Mouse (Mus musculus): ENCODE results near the gene Acvr2b. TPM values are rescaled to one million over a fixed set of nuclear protein-coding genes. Genes with fewer than 3 reads are reported as not detected.

Acvr2b gene
- polyA plus RNA-seq, 1 experiment: 32.1 TPM

DNA sequence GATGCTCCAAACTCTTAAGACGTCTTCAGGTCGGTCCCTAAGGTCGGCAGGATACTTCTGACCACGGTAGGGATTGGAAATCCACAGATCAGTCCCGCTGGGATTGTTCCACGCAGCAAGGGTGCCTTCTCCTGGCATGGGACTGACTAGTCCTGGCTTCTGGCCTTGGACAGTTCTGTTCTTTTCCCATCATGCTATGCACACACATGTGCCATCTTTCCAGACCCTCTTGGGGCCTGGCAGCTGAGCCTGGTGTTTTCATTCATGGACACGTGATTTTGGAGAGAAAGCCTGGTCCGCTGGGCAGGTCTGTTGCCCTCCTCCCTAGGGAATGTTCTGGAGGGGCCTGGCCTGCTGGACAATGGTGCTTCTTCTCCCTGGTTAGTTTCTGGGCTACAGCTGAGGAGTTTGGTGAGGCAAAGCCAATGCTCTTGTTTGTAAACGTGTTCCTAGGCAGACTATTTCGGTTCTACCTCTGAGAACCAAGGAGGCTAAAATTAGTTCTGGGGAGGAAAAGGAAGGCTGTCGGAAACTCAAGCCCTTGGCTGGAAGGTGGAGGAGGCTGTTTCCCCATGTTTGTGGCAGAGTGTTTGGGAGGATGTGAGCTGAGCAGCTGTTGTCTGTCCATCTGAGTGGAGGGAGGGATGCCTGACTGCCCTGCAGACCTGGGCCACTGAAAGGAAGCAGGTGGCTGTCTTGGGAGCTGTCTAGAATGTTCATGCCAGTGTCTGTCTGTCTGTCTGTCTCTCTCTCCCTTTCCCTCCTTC, 7.2 kb downstream of the Acvr2b start:
- no peak for DNase-seq (ENCODE audit: low read depth)
- TF ChIP-seq POLR2A (IDR thresholded peaks at IDR 0.05; ENCODE audit: borderline replicate concordance, extremely low read depth, insufficient read depth, insufficient read length, poor library complexity, severe bottlenecking): no peak
- TF ChIP-seq CTCF (IDR thresholded peaks at IDR 0.05; ENCODE audit: borderline replicate concordance, extremely low read depth, insufficient read depth, insufficient read length): no peak

DNA sequence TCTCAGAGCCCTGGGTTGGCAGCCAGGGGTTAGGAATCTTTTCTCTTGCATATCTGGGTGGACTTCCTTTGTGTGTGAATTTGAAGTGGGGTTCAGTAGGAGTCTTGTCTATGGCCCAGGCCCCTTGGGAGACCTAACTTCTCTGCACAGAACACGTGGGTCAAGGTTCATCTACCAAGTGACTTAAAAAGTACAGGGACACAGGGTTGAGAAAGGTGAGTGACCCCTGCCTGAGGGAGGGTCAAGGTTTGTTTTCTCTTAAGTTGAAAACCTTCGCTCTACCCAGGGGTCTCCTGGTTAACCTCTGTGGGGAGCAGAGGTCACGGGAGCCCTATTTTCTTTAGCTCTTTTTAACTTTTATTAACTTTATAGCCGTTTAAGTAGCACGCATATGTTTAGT, 7.9 kb downstream of the Acvr2b start:
- DNase-seq (ENCODE audit: low read depth): no peak
- TF ChIP-seq POLR2A (IDR thresholded peaks at IDR 0.05; ENCODE audit: borderline replicate concordance, extremely low read depth, insufficient read depth, insufficient read length, poor library complexity, severe bottlenecking) (no peak), CTCF (IDR thresholded peaks at IDR 0.05; ENCODE audit: borderline replicate concordance, extremely low read depth, insufficient read depth, insufficient read length) (no peak)

DNA sequence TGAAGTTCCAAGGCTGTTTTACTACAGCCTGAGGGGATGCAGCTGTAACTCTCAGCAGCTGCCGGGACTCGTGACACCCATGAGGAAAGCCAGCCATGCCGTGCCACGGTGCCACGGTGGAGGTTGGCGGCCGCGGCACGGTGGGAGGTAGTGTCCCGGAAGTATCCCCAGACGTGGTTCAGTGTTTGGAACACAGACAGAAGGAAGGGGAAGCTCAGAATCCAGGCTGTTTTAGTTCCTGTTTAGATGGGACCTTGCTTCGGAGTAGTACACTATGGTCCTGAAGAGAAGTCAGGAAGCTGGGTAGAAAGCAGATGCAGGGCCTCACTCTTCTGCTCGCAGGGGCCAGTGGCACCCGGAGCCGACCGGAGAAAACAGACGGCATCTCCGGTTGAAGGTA, 16.1 kb downstream of the Acvr2b start:
- TF ChIP-seq CTCF (IDR thresholded peaks at IDR 0.05; ENCODE audit: borderline replicate concordance, extremely low read depth, insufficient read depth, insufficient read length) (no peak), POLR2A (IDR thresholded peaks at IDR 0.05; ENCODE audit: borderline replicate concordance, extremely low read depth, insufficient read depth, insufficient read length, poor library complexity, severe bottlenecking) (no peak)
- no peak for DNase-seq (ENCODE audit: low read depth)

DNA sequence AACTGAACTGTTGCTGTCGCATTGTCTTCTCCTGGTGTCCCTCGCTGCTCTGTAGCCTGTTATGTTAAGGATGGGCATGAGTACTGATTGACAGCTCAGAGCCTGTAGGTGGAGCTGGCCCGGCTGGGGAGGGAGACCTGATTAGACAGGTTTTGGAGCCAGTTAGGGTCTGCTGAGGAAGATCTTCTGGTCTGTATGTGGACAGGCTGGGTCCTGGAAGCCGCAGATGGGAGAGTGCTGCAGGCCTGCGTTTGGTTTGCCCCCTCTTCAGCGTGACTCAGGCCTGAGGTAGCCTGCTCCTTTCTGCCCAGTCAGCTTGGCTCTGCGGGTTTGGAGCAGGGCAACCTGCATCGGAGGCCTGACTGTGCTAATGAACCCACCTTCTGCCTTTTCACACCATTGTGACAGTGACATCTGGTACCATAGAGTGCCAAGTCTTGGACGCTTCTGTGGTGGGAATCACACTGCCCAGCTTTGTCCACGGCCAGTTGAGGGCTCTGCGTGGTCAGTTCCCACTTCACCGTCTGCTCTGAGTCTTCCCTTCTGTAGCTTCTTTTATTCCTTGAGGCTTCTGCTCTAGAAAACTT, 18.0 kb downstream of the Acvr2b start:
- DNase-seq (ENCODE audit: low read depth): no peak
- TF ChIP-seq POLR2A (IDR thresholded peaks at IDR 0.05; ENCODE audit: borderline replicate concordance, extremely low read depth, insufficient read depth, insufficient read length, poor library complexity, severe bottlenecking) (no peak), CTCF (IDR thresholded peaks at IDR 0.05; ENCODE audit: borderline replicate concordance, extremely low read depth, insufficient read depth, insufficient read length) (no peak)

DNA sequence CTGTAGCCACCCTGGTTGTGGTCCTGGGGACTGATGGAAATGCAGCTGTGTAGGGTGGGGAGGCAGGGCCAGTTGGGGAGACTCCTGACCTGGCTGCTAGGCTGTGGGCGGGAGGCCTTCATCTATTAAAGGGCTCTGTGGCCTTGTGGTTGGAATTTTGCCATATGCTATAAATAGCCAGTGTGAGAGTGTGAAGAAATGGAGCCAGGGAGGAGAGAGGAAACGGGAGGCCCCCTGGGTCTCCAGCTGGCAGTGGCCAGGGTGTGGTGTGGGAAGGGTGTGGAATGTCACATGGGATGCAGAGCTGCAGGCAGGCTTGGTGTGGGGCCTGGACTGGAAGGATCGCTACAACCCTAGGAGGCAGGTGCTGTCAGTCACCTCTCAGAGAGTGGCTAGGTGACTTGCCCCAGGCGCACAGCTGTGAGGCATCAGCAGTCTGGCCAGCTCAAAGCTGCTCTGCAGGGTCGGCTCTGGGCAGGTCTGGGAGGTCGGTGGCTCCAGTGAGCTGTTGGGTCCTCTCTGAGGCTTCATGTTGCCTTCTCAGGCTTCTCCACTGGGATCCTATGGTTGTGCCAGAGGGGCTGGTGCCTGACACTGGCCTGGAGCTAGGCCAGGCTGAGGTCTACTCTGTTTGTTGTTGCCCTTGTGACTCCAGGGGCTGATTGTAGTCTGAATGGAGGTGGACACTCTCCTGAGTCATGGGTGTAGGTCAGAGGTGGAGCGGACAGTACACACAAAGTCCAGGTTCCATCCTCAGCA, 23.5 kb downstream of the Acvr2b start:
- no peak for TF ChIP-seq POLR2A (IDR thresholded peaks at IDR 0.05; ENCODE audit: borderline replicate concordance, extremely low read depth, insufficient read depth, insufficient read length, poor library complexity, severe bottlenecking)
- TF ChIP-seq CTCF (IDR thresholded peaks at IDR 0.05; ENCODE audit: borderline replicate concordance, extremely low read depth, insufficient read depth, insufficient read length): no peak
- DNase-seq (ENCODE audit: low read depth): peak; percentile 69

DNA sequence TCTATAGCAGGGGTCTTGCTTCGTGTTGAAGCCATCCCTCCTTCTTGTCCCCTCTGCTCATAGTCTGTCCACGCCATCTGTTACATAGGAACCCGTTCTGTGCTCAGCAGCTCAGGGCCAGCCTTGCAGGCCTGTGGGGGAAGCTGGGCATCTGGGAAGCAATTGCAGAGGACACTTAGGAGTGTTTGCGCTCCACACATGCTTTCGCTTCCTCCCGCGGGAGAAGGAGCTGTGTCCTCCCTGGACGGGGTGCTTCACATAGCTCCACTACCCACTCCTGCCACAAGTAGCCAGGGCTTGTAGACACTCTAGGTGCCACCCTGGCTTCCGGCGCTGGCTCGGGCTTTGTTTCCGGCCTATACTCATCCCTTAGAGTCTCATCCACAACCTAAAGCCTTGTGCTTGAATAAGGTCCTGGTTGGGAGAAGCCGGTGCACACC, 24.1 kb downstream of the Acvr2b start:
- DNase-seq (ENCODE audit: low read depth): no peak
- no peak for TF ChIP-seq CTCF (IDR thresholded peaks at IDR 0.05; ENCODE audit: borderline replicate concordance, extremely low read depth, insufficient read depth, insufficient read length)
- no peak for TF ChIP-seq POLR2A (IDR thresholded peaks at IDR 0.05; ENCODE audit: borderline replicate concordance, extremely low read depth, insufficient read depth, insufficient read length, poor library complexity, severe bottlenecking)

DNA sequence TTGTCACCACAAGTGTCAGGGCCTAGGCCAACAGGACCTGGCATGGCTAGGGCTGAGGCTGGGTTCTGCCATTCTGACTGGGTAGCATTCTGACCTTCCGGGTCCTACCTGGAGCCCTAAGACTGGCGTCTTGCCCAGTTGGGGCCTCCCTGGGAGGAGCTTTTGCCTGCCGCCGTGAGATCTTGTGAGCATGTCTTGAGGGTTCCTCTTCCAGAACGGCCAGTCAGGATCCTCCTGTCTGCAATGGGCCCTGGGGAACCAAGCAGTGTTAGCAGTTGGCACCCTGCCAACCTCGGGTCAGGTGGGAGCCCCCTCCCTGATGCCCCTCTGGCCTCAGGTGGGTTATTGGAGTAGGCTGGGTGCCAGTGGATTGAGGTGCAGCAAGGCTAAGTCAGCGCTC, 24.6 kb downstream of the Acvr2b start:
- DNase-seq (ENCODE audit: low read depth): no peak
- TF ChIP-seq CTCF (IDR thresholded peaks at IDR 0.05; ENCODE audit: borderline replicate concordance, extremely low read depth, insufficient read depth, insufficient read length) (no peak), POLR2A (IDR thresholded peaks at IDR 0.05; ENCODE audit: borderline replicate concordance, extremely low read depth, insufficient read depth, insufficient read length, poor library complexity, severe bottlenecking) (no peak)

- TF ChIP-seq POLR2A (IDR thresholded peaks at IDR 0.05; ENCODE audit: borderline replicate concordance, extremely low read depth, insufficient read depth, insufficient read length, poor library complexity, severe bottlenecking): no peak
- TF ChIP-seq CTCF (IDR thresholded peaks at IDR 0.05; ENCODE audit: borderline replicate concordance, extremely low read depth, insufficient read depth, insufficient read length): peak; percentile 93
- DNase-seq (ENCODE audit: low read depth): peak; percentile 87
Observed at GRCm38 (mm10) chr9:119430311-119430710, 28.4 kb downstream of the Acvr2b start.

- DNase-seq (ENCODE audit: low read depth): no peak
- TF ChIP-seq POLR2A (IDR thresholded peaks at IDR 0.05; ENCODE audit: borderline replicate concordance, extremely low read depth, insufficient read depth, insufficient read length, poor library complexity, severe bottlenecking) (no peak), CTCF (IDR thresholded peaks at IDR 0.05; ENCODE audit: borderline replicate concordance, extremely low read depth, insufficient read depth, insufficient read length) (no peak)
Observed at GRCm38 (mm10) chr9:119435855-119436254, 33.9 kb downstream of the Acvr2b start.

DNA sequence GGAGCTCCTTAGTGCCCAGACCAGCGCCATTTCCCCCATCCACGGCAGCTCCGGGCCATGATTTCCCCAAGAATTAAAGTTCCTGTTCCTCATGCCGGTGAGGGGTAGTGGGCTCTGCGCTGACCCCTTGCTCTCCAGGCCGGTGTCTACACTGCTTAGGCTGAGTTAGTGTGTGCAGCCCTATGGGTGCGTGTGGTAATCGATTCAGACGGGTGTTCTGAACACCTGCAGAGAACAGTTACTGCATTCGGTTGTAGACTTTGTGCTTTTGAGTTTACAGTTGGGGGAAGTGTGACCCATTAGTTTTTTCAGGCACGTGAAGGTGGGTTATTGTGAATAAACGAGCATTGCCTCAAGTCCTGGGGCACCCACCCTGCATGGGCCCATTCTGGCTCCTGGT, 36.1 kb downstream of the Acvr2b start:
- no peak for DNase-seq (ENCODE audit: low read depth)
- TF ChIP-seq CTCF (IDR thresholded peaks at IDR 0.05; ENCODE audit: borderline replicate concordance, extremely low read depth, insufficient read depth, insufficient read length) (no peak), POLR2A (IDR thresholded peaks at IDR 0.05; ENCODE audit: borderline replicate concordance, extremely low read depth, insufficient read depth, insufficient read length, poor library complexity, severe bottlenecking) (no peak)

DNA sequence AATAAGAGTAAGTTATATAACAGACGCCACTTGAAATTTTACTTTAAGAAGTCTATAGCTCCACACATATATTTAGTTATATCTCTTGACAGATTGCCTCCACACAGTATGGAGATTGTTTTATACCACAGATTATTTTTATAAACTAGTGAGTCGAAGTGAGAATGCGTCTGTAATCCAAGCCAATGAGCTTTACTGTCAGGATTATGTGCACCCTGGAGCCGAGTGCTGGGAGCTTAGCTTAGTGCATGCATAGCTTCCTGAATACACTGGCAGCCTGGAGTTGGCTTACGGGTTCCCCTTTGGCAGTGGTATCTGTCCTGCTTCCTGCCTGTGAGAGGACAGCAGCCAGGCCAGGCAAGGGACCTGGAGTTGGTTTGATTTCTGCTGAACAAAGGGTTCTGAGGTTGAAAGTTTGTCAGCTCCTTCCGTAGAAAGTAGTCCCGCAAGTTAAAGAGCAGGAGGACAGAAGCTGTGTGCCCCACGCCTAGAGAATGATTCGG, 36.6 kb downstream of the Acvr2b start:
- TF ChIP-seq CTCF (IDR thresholded peaks at IDR 0.05; ENCODE audit: borderline replicate concordance, extremely low read depth, insufficient read depth, insufficient read length) (no peak), POLR2A (IDR thresholded peaks at IDR 0.05; ENCODE audit: borderline replicate concordance, extremely low read depth, insufficient read depth, insufficient read length, poor library complexity, severe bottlenecking) (no peak)
- DNase-seq (ENCODE audit: low read depth): no peak

Measured in brain, embryonic 14.5 days (tissue).